Mouse (Mus musculus): ENCODE results near the gene Rps6ka5. TPM values are rescaled to one million over a fixed set of nuclear protein-coding genes. Genes with fewer than 3 reads are reported as not detected.

The Rps6ka5 gene
- polyA plus RNA-seq, 1 experiment from 2014 or later, result 4.2 TPM

DNA sequence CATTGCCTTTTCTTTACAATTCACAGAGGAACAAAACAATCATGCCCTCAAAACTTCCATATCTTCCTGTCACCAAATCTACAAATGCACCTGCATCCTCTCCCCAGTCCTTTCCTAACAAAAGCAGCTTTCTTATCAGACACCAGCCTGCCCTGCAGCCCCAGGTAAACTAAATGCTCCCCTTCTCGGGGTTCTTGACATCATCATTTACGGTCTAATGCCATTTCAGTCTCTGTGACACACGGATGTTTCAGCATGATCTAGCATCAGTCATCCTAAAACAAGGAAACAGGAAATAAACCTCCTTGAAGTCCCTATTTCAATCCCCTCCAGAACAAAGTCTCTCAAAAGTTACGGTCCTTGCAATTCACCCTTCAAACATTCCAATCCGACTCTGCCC lies 15.0 kb downstream of the Rps6ka5 start:
- H3K27ac ChIP-seq (ENCODE audit: low read length), result peak overlapping the region; percentile 43; the same call in 1 of the 2 replicates
- no peak overlapping the region for H3K4me3 ChIP-seq (ENCODE audit: low read length)
- H3K9me3 ChIP-seq (replicated peaks; ENCODE audit: control insufficient read depth, low read length), result no peaks in the 10 kb centered on the region
- no peaks in the 10 kb centered on the region for H3K36me3 ChIP-seq (ENCODE audit: control insufficient read depth, insufficient read depth)
- peaks cover 15% of the 10 kb centered on the region for H3K4me1 ChIP-seq (ENCODE audit: control insufficient read depth, insufficient read depth, low read length)
- no peak overlapping the region for H3K4me2 ChIP-seq (ENCODE audit: low read depth, low read length)
- WGBS, result 51% methylated on average over 5 of the region's 5 CpGs
- H3K9ac ChIP-seq (ENCODE audit: low read length), result no peak overlapping the region
- no peak for ATAC-seq (replicated peaks; ENCODE audit: extremely low read depth, insufficient read depth, low FRiP score)
- no peaks in the 10 kb centered on the region for H3K27me3 ChIP-seq (ENCODE audit: control insufficient read depth, insufficient read depth, low read length)

GRCm38 (mm10) chr12:100711116-100711691 lies 15.6 kb downstream of the Rps6ka5 start:
- H3K27ac ChIP-seq (ENCODE audit: low read length), result peak overlapping the region; percentile 34
- 37% methylated on average over 10 of the region's 10 CpGs for WGBS
- ATAC-seq (replicated peaks; ENCODE audit: extremely low read depth, insufficient read depth, low FRiP score), result no peak

DNA sequence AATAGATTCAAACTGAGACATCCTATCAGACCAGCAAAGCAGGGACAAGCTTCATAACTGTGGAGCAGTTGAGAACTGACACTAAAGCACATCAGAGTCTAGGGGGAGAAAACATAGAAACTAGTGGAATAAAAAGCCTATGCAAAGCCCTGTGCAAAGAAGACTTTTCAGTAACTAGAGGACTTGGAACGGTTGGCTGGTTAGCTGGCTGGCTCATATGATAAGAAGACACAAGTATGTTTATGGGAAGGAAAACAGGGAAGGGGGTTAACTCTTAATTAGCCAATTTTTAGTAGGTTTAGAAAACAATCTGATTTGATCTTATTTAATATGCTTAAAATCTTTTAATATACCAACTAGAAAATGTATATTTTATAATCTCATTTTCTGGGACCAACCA lies 16.4 kb downstream of the Rps6ka5 start:
- no peak overlapping the region for H3K4me2 ChIP-seq (ENCODE audit: low read depth, low read length)
- ATAC-seq (replicated peaks; ENCODE audit: extremely low read depth, insufficient read depth, low FRiP score), result no peak
- WGBS, result 6% methylated on average over 1 of the region's 1 CpGs
- H3K27me3 ChIP-seq (ENCODE audit: control insufficient read depth, insufficient read depth, low read length), result no peaks in the 10 kb centered on the region
- no peak overlapping the region for H3K4me3 ChIP-seq (ENCODE audit: low read length)
- peak overlapping the region; percentile 14; the same call in 1 of the 2 replicates for H3K9ac ChIP-seq (ENCODE audit: low read length)
- peaks cover 9% of the 10 kb centered on the region for H3K4me1 ChIP-seq (ENCODE audit: control insufficient read depth, insufficient read depth, low read length)
- H3K27ac ChIP-seq (ENCODE audit: low read length), result peak overlapping the region; percentile 50; the same call in 1 of the 2 replicates
- no peaks in the 10 kb centered on the region for H3K36me3 ChIP-seq (ENCODE audit: control insufficient read depth, insufficient read depth)
- H3K9me3 ChIP-seq (replicated peaks; ENCODE audit: control insufficient read depth, low read length), result no peaks in the 10 kb centered on the region

More at GRCm38 (mm10) chr12:100711116-100711691, 15.6 kb downstream of the Rps6ka5 start:
- no peaks in the 10 kb centered on the region for H3K9me3 ChIP-seq (replicated peaks; ENCODE audit: control insufficient read depth, low read length)
- peaks cover 10% of the 10 kb centered on the region for H3K4me1 ChIP-seq (ENCODE audit: control insufficient read depth, insufficient read depth, low read length)
- no peaks in the 10 kb centered on the region for H3K36me3 ChIP-seq (ENCODE audit: control insufficient read depth, insufficient read depth)
- no peak overlapping the region for H3K9ac ChIP-seq (ENCODE audit: low read length)
- H3K27me3 ChIP-seq (ENCODE audit: control insufficient read depth, insufficient read depth, low read length), result no peaks in the 10 kb centered on the region
- H3K4me2 ChIP-seq (ENCODE audit: low read depth, low read length), result peak overlapping the region; percentile 1; the same call in 1 of the 2 replicates
- H3K4me3 ChIP-seq (ENCODE audit: low read length), result no peak overlapping the region

GRCm38 (mm10) chr12:100707312-100707711 lies 19.5 kb downstream of the Rps6ka5 start:
- peaks cover 22% of the 10 kb centered on the region for H3K4me1 ChIP-seq (ENCODE audit: control insufficient read depth, insufficient read depth, low read length)
- WGBS, result 89% methylated on average over 2 of the region's 2 CpGs
- no peak for ATAC-seq (replicated peaks; ENCODE audit: extremely low read depth, insufficient read depth, low FRiP score)

GRCm38 (mm10) chr12:100705057-100705722 lies 21.6 kb downstream of the Rps6ka5 start:
- Histone ChIP-seq H3K4me3 (ENCODE audit: low read length) (no peak overlapping the region), H3K27ac (ENCODE audit: low read length) (no peak overlapping the region), H3K36me3 (ENCODE audit: control insufficient read depth, insufficient read depth) (no peaks in the 10 kb centered on the region), H3K27me3 (ENCODE audit: control insufficient read depth, insufficient read depth, low read length) (no peaks in the 10 kb centered on the region), H3K4me2 (ENCODE audit: low read depth, low read length) (no peak overlapping the region), H3K9me3 (replicated peaks; ENCODE audit: control insufficient read depth, low read length) (no peaks in the 10 kb centered on the region), H3K4me1 (ENCODE audit: control insufficient read depth, insufficient read depth, low read length) (peaks cover 14% of the 10 kb centered on the region), H3K9ac (ENCODE audit: low read length) (no peak overlapping the region)
- 46% methylated on average over 5 of the region's 5 CpGs for WGBS
- ATAC-seq (replicated peaks; ENCODE audit: extremely low read depth, insufficient read depth, low FRiP score), result no peak

More at GRCm38 (mm10) chr12:100707312-100707711, 19.5 kb downstream of the Rps6ka5 start:
- H3K36me3 ChIP-seq (ENCODE audit: control insufficient read depth, insufficient read depth), result no peaks in the 10 kb centered on the region
- H3K27me3 ChIP-seq (ENCODE audit: control insufficient read depth, insufficient read depth, low read length), result no peaks in the 10 kb centered on the region
- H3K27ac ChIP-seq (ENCODE audit: low read length), result no peak overlapping the region
- H3K9ac ChIP-seq (ENCODE audit: low read length), result no peak overlapping the region
- no peak overlapping the region for H3K4me3 ChIP-seq (ENCODE audit: low read length)
- no peaks in the 10 kb centered on the region for H3K9me3 ChIP-seq (replicated peaks; ENCODE audit: control insufficient read depth, low read length)
- no peak overlapping the region for H3K4me2 ChIP-seq (ENCODE audit: low read depth, low read length)

- WGBS, result 93% methylated on average over 1 of the region's 1 CpGs
- Histone ChIP-seq H3K27me3 (ENCODE audit: control insufficient read depth, insufficient read depth, low read length) (no peaks in the 10 kb centered on the region), H3K36me3 (ENCODE audit: control insufficient read depth, insufficient read depth) (no peaks in the 10 kb centered on the region), H3K4me1 (ENCODE audit: control insufficient read depth, insufficient read depth, low read length) (peaks cover 6% of the 10 kb centered on the region; the same call in 1 of the 2 replicates), H3K4me3 (ENCODE audit: low read length) (no peak overlapping the region), H3K27ac (ENCODE audit: low read length) (no peak overlapping the region), H3K9me3 (replicated peaks; ENCODE audit: control insufficient read depth, low read length) (no peaks in the 10 kb centered on the region), H3K9ac (ENCODE audit: low read length) (no peak overlapping the region), H3K4me2 (ENCODE audit: low read depth, low read length) (no peak overlapping the region)
- no peak for ATAC-seq (replicated peaks; ENCODE audit: extremely low read depth, insufficient read depth, low FRiP score)
Observed at GRCm38 (mm10) chr12:100698019-100698418, 28.8 kb downstream of the Rps6ka5 start.

DNA sequence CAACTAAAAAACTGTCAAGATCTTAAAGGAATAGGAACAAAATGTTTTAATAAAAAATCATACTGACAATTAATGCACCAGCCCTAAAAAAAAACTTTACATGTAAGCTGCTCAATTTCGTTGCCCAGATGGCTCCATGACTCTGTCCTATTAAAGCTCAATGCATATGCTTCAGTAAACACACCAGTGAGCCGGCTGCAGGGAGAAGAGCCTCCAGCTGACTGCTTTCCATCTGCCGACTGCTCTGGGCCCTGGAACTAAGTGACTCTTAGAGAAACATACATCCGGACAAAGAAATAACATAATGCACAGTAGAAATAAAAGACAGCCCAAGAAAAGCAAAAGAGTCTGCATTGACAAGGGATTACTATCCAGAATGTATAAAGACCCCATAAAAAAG lies 30.2 kb downstream of the Rps6ka5 start:
- no peak overlapping the region for H3K4me2 ChIP-seq (ENCODE audit: low read depth, low read length)
- no peak overlapping the region for H3K9ac ChIP-seq (ENCODE audit: low read length)
- peaks cover 6% of the 10 kb centered on the region; the same call in 1 of the 2 replicates for H3K4me1 ChIP-seq (ENCODE audit: control insufficient read depth, insufficient read depth, low read length)
- 38% methylated on average over 4 of the region's 4 CpGs for WGBS
- no peak overlapping the region for H3K27ac ChIP-seq (ENCODE audit: low read length)
- H3K4me3 ChIP-seq (ENCODE audit: low read length), result no peak overlapping the region
- ATAC-seq (replicated peaks; ENCODE audit: extremely low read depth, insufficient read depth, low FRiP score), result no peak
- H3K36me3 ChIP-seq (ENCODE audit: control insufficient read depth, insufficient read depth), result no peaks in the 10 kb centered on the region
- H3K27me3 ChIP-seq (ENCODE audit: control insufficient read depth, insufficient read depth, low read length), result no peaks in the 10 kb centered on the region
- no peaks in the 10 kb centered on the region for H3K9me3 ChIP-seq (replicated peaks; ENCODE audit: control insufficient read depth, low read length)

DNA sequence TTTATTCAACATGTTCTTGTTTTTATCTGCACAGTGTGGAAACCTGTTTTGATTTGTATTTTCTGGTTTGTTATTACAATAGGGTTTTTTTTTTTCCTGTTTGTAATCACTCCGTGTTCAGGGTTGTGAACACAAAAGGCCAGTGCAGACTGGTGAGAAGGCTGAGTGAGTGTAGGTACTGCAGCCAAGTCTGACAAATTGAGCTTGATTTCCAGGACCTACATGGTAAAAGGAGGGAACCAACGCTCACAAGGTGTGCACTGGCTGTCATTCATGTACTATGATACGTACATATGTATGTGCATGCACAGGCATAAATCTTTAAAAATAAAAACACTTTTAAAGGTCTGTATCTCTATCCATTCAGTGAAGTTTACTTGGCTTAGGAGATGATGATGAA lies 31.5 kb downstream of the Rps6ka5 start:
- no peak for ATAC-seq (replicated peaks; ENCODE audit: extremely low read depth, insufficient read depth, low FRiP score)
- Histone ChIP-seq H3K27me3 (ENCODE audit: control insufficient read depth, insufficient read depth, low read length) (no peaks in the 10 kb centered on the region), H3K27ac (ENCODE audit: low read length) (no peak overlapping the region), H3K9ac (ENCODE audit: low read length) (no peak overlapping the region), H3K9me3 (replicated peaks; ENCODE audit: control insufficient read depth, low read length) (no peaks in the 10 kb centered on the region), H3K4me3 (ENCODE audit: low read length) (no peak overlapping the region), H3K4me1 (ENCODE audit: control insufficient read depth, insufficient read depth, low read length) (peaks cover 6% of the 10 kb centered on the region; the same call in 1 of the 2 replicates), H3K36me3 (ENCODE audit: control insufficient read depth, insufficient read depth) (no peaks in the 10 kb centered on the region), H3K4me2 (ENCODE audit: low read depth, low read length) (no peak overlapping the region)
- 74% methylated on average over 3 of the region's 3 CpGs for WGBS

- Histone ChIP-seq H3K4me1 (ENCODE audit: control insufficient read depth, insufficient read depth, low read length) (peaks cover 11% of the 10 kb centered on the region; the same call in 1 of the 2 replicates), H3K4me2 (ENCODE audit: low read depth, low read length) (no peak overlapping the region), H3K4me3 (ENCODE audit: low read length) (no peak overlapping the region), H3K36me3 (ENCODE audit: control insufficient read depth, insufficient read depth) (no peaks in the 10 kb centered on the region), H3K9ac (ENCODE audit: low read length) (no peak overlapping the region), H3K27me3 (ENCODE audit: control insufficient read depth, insufficient read depth, low read length) (no peaks in the 10 kb centered on the region), H3K27ac (ENCODE audit: low read length) (no peak overlapping the region), H3K9me3 (replicated peaks; ENCODE audit: control insufficient read depth, low read length) (no peaks in the 10 kb centered on the region)
- 53% methylated on average over 3 of the region's 3 CpGs for WGBS
- ATAC-seq (replicated peaks; ENCODE audit: extremely low read depth, insufficient read depth, low FRiP score), result no peak
Observed at GRCm38 (mm10) chr12:100692208-100692607, 34.6 kb downstream of the Rps6ka5 start.
